Mouse (Mus musculus) gastrocnemius, adult 8-10 months (tissue): Measurements from ENCODE around the gene Etv1. TPM values are rescaled to one million over a fixed set of nuclear protein-coding genes. Genes with fewer than 3 reads are reported as not detected.

Source experiments
- DNase-seq, 2 experiments: peaks; one replicate each; pipeline ENCODE4 v3.0.0; 2022; ENCODE audit warnings: low spot score in 2 of 2
- total RNA-seq, 4 experiments: library from RNA; stranded (reverse); gene quantifications; 2 replicates each; pipeline ENCODE4 v1.2.4; 2022

The Etv1 gene
- 1 to 10 TPM; 4.0 to 7.9 (median 5.2) TPM for total RNA-seq

DNA sequence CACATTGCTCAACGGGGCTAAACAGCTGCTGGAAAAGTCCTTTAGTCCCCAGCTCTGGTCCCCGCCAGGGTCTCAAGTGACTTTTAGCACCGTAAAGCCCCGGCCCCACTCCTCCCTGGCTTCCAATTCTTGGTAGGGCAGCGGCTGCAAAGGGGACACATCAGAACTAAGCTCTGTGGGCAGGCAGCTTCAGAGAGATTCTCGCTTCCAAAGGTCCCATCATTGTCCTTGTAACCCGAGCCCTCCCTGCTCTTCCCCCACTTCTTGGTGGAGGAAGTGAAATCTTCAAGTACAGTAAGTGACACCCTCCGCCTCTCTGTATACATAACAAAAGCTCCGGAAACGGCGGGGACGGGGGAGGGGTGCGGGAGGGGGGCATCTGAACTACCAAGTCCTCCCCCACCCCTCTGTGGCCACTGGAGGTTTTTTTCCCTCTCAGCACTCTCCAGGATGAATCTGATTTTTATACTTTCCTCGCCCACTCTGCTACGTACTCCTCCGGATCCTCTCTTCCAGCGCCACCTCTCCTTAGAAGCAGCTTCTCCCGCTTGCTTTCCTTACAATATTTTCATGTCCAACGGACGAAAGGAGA is at the start of gene Etv1:
TSS of gene Etv1 (plus strand) at position 195 of the 592 bp plus-strand sequence.
- DNase-seq = no peak

DNA sequence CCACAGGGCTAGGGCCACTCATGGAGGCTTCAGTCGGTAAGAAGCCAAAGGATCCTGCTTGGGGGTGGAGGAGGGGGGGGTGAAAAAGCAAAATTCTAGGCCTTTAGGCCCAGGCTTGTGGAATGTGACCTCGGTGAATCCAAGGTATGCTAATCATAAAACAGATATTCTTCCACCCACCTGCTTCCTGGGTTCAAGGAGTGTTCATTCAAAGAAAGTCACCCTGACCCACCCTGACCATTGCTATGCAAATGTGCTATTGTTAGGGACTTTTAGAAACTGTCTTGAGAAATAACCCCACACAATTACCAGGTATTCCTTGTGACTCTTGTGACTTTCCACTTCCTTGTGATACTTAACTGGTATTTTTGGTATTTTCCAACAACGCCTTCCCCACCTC is 49.5 kb upstream of the Etv1 start:
- DNase-seq = no peak

DNA sequence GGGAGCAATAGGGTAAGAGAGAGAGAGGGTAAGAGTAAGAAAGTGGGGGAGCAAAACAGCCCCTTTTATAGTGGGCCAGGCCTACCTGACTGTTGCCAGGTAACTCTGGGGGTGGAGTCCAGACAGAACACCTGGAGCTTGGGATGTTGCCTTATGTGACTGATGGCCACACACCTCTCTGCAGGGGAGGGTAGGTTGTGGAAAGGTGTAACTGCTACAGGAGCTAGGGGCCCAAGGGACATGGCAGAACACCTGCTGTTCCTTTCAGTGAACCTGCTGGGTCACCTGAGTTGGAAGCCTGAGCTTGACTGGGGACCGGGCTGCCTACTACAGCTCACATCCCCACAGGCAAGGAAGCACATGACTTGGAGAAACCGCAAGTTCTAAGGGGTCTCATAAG is 48.4 kb upstream of the Etv1 start:
- no peak for DNase-seq

DNA sequence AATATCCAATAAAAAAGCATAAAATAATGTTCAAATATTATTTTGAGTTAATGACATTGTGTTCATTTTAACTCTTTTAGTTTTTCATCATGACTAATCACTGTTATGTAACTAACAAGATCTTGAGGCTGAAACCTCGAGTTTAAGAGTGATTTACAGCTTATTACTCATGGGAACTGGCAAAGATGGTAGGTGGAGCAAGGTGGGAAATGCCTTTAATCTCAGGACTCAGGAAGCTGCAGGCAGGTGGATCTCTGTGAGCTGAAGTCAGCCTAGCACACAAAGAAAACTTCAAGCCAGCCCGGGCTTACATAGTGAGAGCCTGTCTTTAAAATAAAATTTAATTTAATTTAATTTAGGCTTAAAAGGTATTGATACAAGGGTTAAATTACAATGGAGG is 19.9 kb upstream of the Etv1 start:
- no peak for DNase-seq

DNA sequence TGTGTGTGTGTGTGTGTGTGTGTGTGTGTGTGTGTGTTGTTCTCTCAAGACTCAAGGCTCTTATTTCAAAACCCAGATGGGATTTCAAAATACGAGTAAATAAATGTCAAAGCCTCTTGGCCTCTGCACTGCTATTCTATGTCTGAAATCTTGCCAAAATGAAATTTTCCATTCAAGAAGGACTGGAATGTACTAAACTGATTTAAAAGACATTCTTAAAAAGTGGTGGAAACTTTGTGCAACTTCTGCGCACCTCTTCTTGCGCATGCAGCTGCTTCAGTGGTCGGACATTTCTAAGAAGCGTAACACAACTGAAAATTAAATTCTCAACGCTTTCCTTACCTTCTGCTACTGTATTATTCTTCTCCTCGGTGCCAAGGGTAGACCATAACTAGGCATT is 1.9 kb upstream of the Etv1 start:
- DNase-seq = no peak

DNA sequence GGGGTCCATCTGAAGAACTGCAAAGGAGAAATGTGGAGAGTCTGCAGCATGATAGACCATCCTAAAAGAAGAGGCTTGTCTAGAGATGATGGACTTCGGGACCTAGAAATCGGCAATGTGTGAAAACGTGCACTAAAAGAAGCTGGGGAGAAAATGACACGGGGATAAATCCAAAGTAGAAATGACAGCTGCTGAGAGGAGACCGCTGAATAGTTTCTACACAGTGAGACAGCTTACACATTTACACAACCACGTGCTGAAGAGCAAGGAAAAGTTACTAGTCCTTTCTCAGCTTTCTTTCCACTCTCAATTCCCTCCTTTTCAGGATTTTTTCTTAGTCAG is 1.3 kb upstream of the Etv1 start:
- DNase-seq = no peak

DNA sequence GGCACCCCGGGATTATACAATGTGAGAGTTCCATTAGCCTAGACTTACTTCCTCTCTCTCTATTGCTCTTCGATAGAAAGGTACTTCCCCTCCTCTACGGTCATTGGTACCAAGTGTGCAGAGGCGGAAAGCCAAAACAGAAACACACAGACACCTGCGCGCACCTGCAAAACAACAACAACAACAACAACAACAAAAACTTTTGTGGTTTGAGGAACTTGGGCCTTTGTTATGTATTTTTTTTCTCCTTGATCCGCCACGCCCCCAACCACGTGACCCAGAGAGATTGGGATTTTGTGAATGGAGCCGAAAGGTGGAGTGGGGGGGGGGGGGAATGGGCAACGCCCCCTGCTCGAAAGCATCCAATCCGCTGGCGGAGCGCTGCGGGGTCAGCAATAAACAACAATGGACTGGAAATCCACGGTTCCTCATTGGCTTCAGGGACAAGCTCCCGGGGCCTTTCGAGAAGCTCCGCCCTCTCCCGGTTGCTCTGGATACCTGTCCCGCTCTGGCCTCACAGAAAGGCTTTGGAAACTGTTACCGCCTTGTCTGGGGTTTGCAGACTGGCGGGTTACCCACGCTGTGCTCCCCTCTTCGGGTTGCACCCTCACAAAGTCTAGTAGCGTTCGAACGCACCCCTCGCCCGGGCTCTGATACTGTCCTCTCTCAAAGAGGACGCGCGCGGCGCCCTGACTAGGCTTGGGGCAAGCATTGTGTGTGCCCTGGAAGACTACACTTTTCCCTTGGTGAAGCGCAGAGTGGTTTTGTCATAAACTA is 693 bp upstream of the Etv1 start:
- peak; percentile 63 to 73 for DNase-seq

DNA sequence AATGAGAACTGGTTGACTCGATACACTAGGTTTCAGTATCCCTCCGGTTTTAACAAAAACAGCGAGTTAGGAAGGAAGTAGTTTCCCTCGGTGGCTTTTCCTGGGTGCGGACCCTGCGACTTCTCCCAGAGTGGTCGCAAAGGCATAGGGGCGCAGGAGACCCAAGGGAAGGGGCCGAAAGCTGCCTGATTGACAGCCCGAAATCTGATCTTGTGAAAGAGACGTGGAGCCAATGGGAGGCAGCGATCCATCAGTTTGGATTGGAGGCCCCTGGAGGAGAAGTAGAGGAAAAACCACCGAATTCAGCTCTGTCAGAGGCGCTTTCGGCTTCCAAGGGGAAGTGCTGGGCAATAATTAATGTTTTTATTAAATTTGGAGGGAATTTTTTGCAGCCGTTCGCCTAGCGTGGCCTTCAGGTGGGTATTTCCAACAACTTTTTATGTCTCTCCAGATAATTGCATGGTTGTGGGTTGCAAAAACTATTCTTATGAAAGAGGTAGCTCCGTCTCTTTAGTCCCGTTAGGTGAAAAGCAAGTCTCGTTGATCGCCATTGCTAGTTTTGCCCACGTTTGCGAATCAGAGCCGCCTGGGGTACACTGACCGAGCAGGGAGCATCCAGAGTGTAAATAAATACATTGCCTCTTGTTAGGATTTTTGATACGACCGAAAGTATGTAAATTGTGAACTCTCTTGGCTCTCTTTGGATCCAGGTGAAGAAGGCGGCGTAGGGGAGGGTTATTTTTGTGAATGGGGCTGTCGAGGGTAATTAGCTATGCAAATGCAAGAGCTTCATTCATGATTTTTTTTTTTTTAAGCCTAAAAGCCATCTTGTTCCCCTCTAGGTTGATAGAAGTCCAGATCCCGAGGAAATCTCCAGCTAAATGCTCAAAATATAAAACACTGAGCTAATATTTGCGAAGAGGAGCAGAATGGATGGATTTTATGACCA is 1.1 kb downstream of the Etv1 start:
- DNase-seq = peak; percentile 18 to 24

DNA sequence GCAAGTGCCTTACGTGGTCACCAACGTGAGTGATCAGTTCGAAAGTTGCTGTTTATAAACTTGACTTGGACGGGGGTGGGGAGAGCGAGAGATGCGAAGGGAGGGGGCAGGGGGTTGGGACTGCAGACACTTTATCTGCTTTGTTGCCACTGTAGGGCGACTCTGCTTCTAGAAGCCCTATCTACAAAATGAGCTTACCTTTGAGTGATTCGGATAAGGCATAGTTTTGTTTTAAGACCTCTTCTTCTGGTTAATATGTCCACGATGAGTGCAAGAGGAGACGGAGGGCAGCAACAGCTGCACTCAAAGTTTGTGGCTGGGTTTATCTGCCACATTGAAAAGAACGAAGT is 1.8 kb downstream of the Etv1 start:
- DNase-seq = no peak

DNA sequence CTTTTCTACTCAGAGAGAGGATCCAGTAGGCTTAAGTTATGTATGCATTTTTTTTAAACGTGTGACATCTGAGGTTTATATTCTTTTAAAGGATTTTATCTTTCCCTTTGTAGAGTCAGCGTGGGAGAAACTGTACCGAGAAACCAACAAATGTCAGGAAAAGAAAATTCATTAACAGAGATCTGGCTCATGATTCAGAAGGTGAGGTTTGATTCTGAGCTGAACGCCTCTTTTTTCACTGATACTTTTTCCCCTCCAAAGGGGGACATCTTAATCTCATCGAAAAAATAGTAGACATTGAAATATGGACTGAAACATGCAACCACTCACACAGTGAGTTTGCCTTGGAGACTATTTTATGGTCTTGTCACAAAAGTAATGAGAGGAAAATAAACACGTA is 2.5 kb downstream of the Etv1 start:
- DNase-seq = no peak

DNA sequence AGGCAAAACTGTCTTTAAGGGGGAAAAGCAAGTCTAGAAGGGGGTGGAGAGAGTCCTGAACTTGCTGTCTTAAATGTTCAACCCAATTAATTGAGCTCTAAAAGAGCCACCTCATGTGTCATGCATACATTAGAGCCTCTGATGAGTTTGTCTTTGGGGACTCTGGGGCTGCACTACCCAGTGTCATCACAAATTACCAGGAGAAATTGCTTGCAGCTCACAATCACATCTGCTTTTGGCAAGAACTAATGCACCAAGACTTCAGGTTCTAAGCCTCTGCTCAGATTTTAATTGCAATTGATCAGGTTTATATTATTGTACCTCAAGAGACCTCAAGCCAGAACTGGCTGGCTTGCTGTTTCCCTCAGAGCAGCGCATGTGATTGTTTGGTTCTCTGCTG is 4.1 kb downstream of the Etv1 start:
- DNase-seq = no peak

DNA sequence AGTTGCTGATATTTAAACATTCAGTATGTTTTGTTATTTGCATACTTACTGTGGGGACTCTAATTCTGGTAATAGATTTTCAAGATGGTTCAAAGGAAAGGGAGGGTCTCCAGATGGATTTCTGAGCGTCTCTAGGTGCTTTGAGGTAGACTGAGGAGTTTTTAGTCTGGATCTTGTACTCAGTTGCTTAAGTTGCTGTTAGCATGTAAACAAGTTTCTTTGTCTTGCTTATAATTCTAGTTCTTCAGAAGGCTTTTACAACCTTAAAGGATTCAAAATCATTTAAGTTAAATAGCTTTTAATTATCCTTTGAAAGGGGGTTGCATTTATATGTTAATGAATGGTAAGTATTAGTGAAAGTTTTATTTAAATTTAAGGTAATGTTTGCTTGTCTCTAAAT is 5.0 kb downstream of the Etv1 start:
- DNase-seq = no peak

DNA sequence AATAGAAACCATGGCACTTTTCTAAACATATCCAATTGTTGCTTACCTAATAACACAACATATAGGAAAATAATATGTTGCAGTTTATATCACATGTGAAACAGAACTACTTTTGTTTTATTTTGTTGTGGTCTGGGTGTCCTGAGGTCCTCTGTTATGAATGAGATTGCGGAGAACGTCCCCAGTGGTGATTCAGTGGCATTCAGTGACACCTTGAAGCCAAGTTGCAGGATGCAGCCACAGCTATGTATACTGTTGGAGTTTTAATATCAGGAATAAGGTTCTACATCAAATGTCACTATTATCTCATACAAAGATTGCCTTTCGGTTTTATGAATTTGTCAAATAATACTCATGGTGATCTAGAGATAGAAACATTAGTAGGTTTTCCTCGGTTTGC is 7.4 kb downstream of the Etv1 start:
- DNase-seq = no peak

DNA sequence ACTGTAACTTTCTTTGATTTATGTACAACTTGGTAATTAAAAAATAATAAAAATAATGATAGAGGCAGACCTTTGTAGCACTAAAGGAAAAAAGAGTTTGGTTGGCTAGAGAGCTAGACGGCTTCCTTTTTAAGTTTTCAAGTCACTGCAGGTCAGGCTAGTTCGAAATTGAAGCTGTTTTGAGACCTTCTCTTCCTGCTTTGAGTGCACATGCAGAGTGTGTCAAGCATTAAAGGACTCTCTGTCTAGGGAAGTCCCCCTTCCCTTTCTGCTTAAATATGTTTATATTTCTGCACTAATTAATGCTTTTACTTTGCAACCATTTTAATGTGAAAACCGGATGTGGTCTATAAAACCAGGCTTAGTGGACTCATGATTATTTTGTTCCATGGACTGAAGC is 8.5 kb downstream of the Etv1 start:
- DNase-seq = no peak

DNA sequence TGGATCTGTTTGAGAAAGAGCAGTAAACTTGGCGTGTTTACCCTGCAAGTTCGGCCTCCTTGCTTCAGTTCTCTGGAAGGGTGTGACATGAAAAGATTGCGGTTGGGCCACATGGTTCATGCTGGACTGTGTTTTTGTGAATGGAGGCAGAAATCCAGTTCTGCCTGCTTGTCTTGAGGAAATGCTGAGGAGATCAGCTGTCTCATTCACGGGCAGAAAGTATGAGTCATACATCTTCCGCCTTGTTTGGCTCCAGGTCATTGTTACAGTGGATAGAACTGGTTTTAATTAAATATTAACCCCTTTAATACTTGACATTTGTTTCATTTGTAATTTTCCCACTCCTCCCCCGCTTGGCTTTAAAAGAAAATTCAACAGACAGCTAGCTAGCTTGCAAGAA is 9.4 kb downstream of the Etv1 start:
- peak in 1 of 2 experiments; percentile 14 for DNase-seq

DNA sequence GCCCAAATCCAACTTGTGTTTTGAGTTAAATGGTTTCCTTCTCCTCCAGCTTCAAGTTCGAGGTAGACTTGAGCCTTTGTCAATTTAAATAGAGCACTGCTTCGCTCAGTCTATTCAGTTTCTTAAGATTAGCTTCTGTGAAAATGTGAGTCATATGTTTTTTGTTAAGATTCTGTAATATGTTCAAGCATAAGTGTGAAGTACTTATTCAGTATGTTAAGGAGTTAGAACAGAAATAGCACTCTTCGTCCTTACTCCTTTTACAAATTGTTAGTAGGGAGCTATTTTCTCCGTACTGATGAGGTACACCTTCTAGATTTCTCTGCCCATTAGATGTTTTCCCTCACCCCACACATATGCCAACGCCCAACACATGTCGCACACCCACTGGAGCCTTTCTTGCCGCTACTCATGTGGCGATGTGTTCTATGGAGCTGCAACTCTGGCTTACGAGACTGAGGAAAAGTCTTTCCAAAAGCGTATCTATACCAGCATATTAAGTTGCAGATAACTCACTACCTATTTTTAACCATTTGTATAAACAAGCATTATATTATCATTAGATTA is 10.7 kb downstream of the Etv1 start:
- DNase-seq = no peak

DNA sequence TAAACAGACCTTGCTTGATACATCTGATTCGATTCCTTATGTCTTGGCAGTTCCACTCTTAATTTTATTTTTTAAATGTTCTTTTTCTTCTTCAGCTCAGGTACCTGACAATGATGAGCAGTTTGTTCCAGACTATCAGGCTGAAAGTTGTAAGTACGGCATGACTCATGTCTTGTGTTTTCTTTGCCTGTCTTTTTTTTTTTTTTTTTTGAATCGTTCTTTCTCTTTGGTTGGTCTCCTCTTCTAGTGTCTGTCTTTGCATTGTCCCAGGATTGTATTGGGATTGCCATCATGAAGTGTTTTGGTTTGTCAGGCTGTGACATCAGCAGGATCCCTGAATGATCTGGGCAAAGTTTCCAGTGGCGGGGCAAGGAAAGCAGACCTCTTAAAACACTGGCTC is 13.9 kb downstream of the Etv1 start:
- no peak for DNase-seq

DNA sequence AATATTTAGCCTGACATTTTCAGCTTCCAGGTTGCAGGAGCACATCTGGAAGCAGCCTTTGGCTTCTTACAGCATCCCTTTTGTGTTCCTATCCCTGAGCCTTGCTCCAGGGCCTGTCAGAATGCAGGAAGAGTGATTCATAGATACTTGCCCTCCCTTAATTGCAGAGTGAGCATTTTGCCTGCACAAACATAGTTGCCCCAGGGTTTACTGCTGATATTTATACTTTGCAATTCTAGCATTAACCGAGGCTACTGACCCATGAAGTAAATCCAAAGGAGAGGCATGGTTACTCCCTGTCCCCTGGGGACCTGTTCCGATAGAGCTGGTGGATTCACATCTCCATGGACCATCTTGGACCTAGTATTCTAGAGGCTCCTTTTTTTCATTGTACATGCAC is 14.5 kb downstream of the Etv1 start:
- no peak for DNase-seq

DNA sequence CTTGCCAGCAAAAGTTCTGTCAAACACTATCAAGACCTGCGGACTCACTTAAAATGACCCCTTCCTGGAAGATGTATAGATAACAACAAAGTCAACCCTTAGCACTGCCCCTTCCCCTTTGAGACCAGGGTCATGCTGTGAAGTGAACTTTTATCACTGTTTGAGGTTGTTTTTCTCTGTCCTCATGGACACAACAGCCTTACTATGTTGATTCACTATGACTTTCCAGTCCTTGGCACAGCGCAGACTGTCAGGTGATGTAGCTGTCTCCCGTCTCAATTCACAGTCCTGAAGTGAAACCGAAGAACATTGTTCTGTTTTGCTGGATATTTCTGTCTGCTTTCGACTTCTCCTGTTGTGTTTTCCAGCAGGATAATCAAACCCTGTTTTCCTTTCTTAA is 27.9 kb downstream of the Etv1 start:
- DNase-seq = no peak

DNA sequence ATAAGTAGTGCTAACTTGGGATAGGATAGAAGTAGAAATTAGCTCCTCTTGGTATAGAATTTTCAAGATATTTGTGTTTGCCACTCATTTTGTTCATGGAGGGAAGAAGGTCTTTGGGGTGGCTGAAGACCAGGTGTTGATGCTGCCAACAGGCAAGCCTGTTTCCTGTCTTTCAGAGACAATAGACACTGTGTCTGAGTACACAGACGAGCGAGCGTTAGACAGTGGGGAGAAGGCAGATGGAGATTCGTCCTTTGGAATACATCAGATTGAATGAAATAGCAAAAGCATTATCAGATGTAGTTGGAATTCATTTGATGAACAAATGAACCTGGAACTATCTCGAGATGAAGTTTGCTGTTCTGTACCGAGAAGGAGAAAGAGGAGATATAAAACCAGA is 33.2 kb downstream of the Etv1 start:
- DNase-seq = no peak

DNA sequence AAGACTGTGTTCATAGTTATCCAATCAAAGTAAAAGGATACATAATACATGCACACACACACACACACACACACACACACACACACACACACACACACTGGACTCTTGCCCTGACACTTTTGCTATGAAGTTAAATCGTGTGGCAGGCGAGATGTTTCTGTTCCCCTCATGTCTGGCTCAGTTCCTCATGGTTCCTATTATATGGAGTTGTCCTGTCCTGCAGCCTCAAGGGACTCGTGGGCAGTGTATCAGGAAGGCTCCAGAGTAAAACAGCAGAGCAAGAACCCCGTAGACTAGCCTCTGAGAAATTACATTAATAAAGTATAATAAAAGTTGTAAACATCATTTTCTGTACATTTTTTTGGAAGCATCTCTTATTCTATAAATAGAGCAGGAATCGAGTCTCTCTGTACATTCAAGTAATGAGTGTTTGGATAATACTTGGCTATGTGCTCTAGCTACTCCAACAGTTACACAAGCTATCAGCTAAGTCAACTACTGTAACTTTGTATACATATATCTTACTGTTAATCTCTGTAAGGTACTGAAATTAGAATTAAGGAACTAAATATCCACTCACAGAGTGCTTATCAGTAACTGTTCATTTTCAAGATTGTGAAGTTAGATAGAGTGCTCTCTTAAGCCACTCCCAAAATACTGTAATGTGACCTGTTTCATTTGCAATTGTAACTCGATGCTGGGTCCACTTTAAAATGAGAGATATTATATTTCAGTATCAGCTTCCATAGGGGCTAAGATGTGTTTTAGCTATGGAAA is 35.0 kb downstream of the Etv1 start:
- no peak for DNase-seq
